Mouse (Mus musculus) embryonic stem cell, embryonic (primary cell): ENCODE results near the gene Rrnad1.

Experiments used
- CTCF ChIA-PET, 4 experiments: fragments of 300-600 bp in 2 of 4; fragments of 350-600 bp in 2 of 4; sonication (Branson Sonifier 250); formaldehyde crosslinking; loops; one replicate each; lab custom pipeline; 2022; ENCODE audit warnings: inconsistent platforms in 2 of 4; lab: Charles Lee
- POLR2A ChIA-PET, 4 experiments: fragments of 300-600 bp in 2 of 4; fragments of 350-600 bp in 2 of 4; sonication (Branson Sonifier 250); formaldehyde crosslinking; loops; one replicate each; lab custom pipeline; 2022; ENCODE audit warnings: antibody characterized with exemption in 4 of 4, inconsistent platforms in 1 of 4; lab: Charles Lee

The Rrnad1 gene

GRCm38 (mm10) chr3:87887400-87887799 lies 43.1 kb downstream of the Rrnad1 start:
- ChIA-PET CTCF (interaction anchor here in 3 of 4 experiments (0.6 to 1.4 kb wide), 10 partner anchors 23 to 395 kb away, joined by 3 to 5 read pairs (median 4); no protein-coding TSS in a partner anchor), POLR2A (interaction anchor here (0.5 to 14.6 kb wide), 14 partner anchors 14 to 224 kb away, joined by 3 to 231 read pairs (median 4); partner anchors contain the start of genes Hdgf (in 2 of the 4) and Nes (in 1 of the 4))

DNA sequence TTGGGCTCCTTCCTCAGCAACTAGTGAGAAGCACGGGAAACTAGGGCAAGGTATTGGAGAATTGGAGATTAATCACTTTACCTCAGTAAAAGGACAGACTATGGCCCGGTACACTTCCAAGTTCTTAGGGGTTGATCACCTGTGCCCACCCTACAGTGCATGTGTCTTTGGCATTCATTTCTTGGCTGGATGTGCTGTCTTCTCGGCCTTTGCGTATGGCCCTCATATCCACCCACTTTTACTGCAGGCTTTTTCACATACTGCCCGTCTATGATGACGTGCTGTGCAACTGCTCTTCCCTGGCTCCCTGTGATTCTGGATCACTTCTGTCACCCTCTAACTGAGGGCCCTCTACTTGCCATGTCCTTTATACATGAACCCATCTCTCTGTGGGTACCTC lies 44.1 kb downstream of the Rrnad1 start:
- POLR2A ChIA-PET: interaction anchor here (0.7 to 14.6 kb wide), 46 partner anchors 8 to 450 kb away, joined by 3 to 231 read pairs (median 7); partner anchors contain the start of genes Hdgf (in 4 of the 4), Isg20l2 (in 3 of the 4), Mrpl24 (in 2 of the 4) and Nes (in 2 of the 4)
- CTCF ChIA-PET: interaction anchor here in 3 of 4 experiments (1.0 to 2.3 kb wide), 10 partner anchors 8 to 137 kb away, joined by 3 to 25 read pairs (median 4); partner anchors contain the start of gene Lrrc71 (in 1 of the 3)

- POLR2A ChIA-PET: interaction anchor here (0.6 to 14.6 kb wide), 96 partner anchors 8 to 1207 kb away, joined by 3 to 231 read pairs (median 5); partner anchors contain the start of genes Hdgf (in 4 of the 4), Isg20l2 (in 3 of the 4), Mrpl24 (in 3 of the 4) and Nes (in 3 of the 4)
- CTCF ChIA-PET: interaction anchor here (0.7 to 2.3 kb wide), 23 partner anchors 9 to 186 kb away, joined by 3 to 25 read pairs (median 5); partner anchors contain the start of genes Hdgf (in 1 of the 4), Isg20l2 (in 1 of the 4), Lrrc71 (in 1 of the 4) and Nes (in 1 of the 4)
Measured at GRCm38 (mm10) chr3:87886004-87886365, 44.5 kb downstream of the Rrnad1 start.

DNA sequence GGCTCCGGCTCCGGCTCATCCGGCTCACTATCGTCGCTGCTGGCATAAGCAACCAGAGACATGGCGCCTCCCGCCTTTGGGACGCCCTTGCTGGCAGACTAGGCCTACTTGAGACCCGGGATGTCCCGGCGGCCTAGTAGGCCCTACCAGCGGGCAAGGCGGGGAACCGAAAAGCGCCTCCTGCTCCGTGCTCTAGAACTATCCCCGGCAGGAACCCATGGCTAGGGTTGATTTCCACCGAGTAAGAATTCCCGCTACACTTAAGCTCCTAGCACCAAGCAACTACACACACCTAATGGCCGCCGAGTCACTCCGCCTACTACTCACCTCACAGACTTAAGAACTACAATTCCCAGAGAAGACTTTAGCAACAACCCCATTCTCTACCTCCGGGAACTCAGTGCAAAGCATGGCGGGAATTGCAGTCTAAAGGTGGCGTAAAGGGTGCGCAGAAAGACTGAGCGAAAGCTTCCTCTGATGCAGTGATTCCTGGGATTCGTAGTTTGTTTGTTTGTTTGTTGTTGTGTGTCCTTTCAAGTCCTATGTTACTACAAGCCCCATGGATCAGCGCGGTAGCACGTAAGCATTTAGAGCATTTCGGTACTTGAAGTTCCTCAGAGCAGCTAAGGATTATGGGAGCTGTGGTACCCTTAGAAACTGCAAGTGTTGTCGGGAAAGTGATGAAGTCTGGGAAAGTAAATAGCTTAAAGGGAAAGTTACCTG lies 45.1 kb downstream of the Rrnad1 start, which contains the start of gene Prcc:
Gene Prcc, minus strand, starts transcription at position 328 of the 723 bp plus-strand sequence.
- CTCF ChIA-PET: interaction anchor here (0.6 to 2.3 kb wide), 28 partner anchors 9 to 1180 kb away, joined by 3 to 25 read pairs (median 4); partner anchors contain the start of genes Hdgf (in 1 of the 4), Isg20l2 (in 1 of the 4), Lrrc71 (in 1 of the 4) and Nes (in 1 of the 4)
- POLR2A ChIA-PET: interaction anchor here (0.6 to 14.6 kb wide), 102 partner anchors 8 to 1207 kb away, joined by 3 to 231 read pairs (median 5); partner anchors contain the start of genes Hdgf (in 4 of the 4), Isg20l2 (in 3 of the 4), Mrpl24 (in 3 of the 4) and Nes (in 3 of the 4)

- CTCF ChIA-PET: interaction anchor here (0.6 to 2.3 kb wide), 25 partner anchors 8 to 1180 kb away, joined by 3 to 25 read pairs (median 5); partner anchors contain the start of genes Hdgf (in 1 of the 4), Isg20l2 (in 1 of the 4), Lrrc71 (in 1 of the 4) and Nes (in 1 of the 4)
- POLR2A ChIA-PET: interaction anchor here (0.7 to 14.6 kb wide), 81 partner anchors 8 to 965 kb away, joined by 3 to 231 read pairs (median 6); partner anchors contain the start of genes Hdgf (in 3 of the 4), Mrpl24 (in 3 of the 4), Nes (in 3 of the 4) and Crabp2 (in 2 of the 4)
Measured at GRCm38 (mm10) chr3:87884708-87885251, 45.7 kb downstream of the Rrnad1 start.

- CTCF ChIA-PET: interaction anchor here in 3 of 4 experiments (0.6 to 2.3 kb wide), 6 partner anchors 15 to 114 kb away, joined by 3 to 10 read pairs (median 4); no protein-coding TSS in a partner anchor
- POLR2A ChIA-PET: interaction anchor here (0.8 to 14.6 kb wide), 33 partner anchors 8 to 526 kb away, joined by 3 to 231 read pairs (median 10); partner anchors contain the start of genes Mrpl24 (in 3 of the 4), Crabp2 (in 2 of the 4), Hdgf (in 2 of the 4) and Cct3 (in 1 of the 4)
Measured at GRCm38 (mm10) chr3:87884291-87884690, 46.2 kb downstream of the Rrnad1 start.

GRCm38 (mm10) chr3:87877730-87878129 lies 52.8 kb downstream of the Rrnad1 start:
- CTCF ChIA-PET: interaction anchor here in 1 of 4 experiments (1.9 kb wide), 1 partner anchor 8 kb away, joined by 5 read pairs; the partner anchor contains the start of gene Prcc
- POLR2A ChIA-PET: interaction anchor here in 3 of 4 experiments (0.6 to 1.5 kb wide), 7 partner anchors 8 to 109 kb away, joined by 3 to 6 read pairs (median 3); partner anchors contain the start of genes Prcc (in 2 of the 3) and Hdgf (in 1 of the 3)
